Mouse (Mus musculus) brain, adult 2 months (tissue): ENCODE results near the gene Ncbp3.
A peak's percentile ranks its signal among the peaks of the same experiment; 100 is the strongest.
"Not testable (repeated sequence)": the region's sequence is repeated elsewhere in the genome, so short reads cannot be mapped to it uniquely, and the experiment has no call there.

Experiments used
- DNase-seq: peaks from one replicate; pipeline ENCODE4 v3.0.0; 2011; ENCODE audit warnings: low read depth, low spot score

Ncbp3 gene

DNA sequence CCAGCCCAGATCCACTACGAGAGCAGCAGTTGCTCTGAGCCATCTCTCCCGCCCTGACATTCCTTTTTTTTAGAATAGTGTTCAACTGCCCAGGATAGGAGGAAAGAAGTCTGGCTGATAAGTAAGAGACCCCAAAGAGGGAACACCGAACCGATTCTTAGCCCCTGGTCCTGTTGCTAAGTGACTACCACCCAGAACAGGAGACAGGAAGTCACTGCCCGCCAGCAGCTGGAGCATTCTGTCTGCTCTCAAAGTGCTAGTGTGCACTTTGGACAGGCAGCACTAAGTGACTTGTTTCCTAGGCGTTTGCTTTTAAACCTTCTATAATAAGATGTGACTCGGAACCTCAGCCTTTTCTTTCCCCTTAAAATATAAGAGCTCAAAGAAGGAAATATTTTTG, 37.8 kb downstream of the Ncbp3 start:
- DNase-seq: peak; percentile 40

DNA sequence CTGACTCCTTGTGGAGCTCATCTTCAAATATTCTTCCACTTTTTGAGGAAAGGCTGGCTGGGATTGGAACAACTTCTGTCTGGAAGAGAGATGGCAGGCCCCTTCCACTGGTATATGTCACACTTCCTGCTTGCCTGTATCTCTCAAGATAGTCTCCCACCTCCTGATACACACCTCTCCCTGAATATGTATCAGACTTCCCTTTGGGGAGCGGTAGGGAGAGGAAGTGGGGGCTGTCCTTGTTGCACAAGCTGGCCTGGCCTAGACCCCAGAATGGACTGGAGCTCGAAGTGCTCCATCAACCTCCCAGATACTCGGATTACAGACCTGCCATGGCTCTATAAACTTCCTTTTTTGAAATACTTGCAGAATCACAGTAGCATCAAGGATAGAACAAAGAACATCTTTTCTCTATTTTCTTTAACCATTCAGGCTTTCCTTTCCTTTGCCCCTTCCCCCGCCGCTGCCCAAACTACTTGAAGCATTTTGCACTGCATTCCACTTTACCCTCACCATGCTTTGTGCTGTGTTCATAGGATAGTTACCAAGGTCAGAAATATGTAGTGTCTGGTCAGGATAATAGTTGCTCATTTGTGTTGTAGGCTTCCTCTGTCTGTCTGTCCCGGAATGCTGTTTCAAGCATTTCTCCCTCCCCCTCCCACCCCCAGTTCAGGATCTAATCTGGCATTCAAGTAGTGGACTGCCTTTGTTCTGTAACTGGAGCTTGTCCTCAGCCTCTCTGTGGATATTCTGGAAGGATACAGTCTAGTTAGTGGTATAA, 40.3 kb downstream of the Ncbp3 start:
- no peak for DNase-seq

DNA sequence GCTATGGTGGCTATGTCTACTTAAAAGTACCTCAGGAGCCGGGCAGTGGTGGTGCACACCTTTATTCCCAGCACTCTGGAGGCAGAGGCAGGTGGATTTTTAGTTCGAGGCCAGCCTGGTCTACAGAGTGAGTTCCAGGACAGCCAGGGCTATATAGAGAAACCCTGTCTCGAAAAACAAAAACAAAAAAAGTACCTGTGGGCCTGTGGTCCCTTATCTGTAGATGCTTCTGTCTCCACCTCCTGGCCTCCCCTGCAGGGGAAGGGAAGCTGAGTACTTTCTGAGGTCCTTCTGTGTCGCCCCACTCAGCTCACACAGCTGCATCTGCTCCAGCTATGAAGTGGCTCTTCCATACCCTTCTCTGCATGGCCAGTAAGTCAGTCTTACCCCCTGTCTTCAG, 42.7 kb downstream of the Ncbp3 start, which contains the start of gene Itgae:
Gene Itgae (plus strand): TSS at position 301 of the 400 bp plus-strand sequence.
- no peak for DNase-seq

DNA sequence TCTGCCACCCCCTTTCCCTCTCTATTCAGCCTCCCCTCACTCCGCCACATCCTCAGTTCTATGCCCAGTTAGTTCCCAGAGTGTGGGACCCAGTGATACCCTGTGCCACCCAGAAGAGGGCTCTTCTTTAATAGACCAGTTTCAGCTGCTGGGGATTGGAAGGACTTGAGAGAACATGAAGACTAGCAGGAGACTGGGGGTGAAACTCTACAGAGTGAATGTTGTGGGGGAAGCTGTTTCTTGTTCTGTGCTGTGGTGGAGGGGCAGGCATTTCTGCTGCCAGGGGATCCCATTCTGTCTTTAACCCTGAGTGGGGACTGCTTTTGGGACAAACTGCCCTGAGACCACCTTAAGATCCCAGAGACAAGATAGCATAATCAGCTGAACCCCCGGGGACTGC, 43.2 kb downstream of the Ncbp3 start:
- no peak for DNase-seq

DNA sequence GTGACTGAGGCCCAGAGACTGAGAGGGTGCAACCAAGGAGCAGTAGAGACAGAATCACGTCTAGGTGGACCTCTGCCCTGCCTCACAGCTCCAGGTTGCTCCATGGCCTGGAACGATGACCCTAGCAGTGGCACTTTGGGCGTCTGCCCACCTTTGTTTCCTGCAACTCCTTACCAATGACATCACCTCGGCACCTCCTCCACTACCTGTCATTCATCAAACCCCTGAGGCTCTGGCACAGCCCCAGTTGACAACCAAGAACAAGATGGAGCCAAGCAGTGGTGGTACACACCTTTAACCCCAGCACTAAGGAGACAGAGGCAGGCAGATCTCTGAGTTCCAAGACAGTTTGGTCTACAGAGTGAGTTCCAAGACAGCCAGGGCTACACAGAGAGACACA, 44.5 kb downstream of the Ncbp3 start:
- no peak for DNase-seq

DNA sequence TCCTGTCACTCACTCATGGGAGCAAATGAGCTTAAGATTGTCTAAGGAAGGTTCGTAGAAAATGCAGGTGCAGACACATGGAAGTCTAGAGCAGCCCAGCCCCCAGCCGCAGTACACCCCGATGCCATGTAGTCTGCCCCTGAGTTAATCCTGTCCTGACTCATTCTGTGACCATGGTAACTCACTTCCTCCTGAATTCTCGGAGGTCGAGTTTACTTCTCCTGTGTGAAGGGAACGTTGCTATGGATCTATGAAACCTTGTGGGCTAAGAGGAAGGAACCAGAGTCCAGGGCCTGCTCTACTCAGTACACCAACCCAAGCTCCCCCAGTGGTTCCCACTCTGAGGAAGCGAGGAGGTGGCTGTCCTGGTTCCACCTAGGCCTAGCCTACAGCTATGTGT, 45.3 kb downstream of the Ncbp3 start:
- no peak for DNase-seq

DNA sequence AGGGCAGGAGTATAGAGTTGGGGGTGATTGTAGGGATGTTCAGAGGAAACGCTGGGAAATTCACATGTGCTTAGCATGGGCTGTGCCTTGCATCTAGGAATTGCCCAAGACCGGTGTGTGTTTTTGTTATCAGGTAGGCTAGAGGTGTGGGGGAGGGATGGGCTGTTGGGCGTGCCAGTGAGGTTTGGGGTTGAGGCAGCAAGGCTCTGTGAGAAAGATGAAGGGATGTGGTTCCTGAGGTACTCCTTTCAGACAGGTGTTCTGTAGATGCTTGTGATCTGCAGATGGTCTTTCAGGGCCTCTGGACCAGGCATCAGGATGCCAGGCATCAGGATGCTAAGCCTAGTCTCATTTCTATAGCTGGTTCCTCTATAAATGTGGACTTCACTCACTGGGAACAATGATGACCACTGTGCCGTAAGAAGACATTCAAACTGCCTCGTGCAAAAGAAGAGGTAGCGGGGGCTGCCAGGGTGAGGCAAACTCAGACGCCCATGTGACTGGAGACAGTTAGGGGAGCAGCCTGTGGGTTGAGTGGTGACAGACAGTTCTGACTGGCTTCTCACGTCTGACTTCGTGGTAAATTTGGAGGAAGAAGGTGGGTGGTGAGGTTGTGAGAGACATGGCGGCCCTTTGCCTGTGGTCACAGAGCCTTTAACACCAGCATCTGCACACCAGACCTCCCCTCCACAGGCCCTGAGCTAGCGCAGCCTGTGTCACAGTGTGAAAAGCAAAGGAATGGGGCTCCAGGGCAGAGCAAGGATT, 46.8 kb downstream of the Ncbp3 start:
- DNase-seq: no peak

DNA sequence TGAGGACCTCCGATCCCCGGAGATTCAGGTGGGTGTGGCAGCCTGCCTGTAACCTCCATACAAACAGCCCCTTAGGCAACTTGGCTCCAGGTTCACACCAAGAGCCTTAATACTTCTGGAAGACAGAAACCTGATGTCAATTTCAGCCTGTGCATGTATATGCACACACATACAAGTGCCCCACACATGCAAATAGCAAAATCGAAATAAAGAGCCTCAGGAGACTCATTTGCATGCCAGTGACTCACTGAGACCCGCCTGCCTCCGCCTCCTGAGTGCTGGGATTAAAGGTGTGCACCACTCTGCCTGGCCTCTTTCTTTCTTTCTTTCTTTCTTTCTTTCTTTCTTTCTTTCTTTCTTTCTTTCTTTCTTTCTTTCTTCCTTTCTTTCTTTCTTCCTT, 51.3 kb downstream of the Ncbp3 start:
- no peak for DNase-seq

DNA sequence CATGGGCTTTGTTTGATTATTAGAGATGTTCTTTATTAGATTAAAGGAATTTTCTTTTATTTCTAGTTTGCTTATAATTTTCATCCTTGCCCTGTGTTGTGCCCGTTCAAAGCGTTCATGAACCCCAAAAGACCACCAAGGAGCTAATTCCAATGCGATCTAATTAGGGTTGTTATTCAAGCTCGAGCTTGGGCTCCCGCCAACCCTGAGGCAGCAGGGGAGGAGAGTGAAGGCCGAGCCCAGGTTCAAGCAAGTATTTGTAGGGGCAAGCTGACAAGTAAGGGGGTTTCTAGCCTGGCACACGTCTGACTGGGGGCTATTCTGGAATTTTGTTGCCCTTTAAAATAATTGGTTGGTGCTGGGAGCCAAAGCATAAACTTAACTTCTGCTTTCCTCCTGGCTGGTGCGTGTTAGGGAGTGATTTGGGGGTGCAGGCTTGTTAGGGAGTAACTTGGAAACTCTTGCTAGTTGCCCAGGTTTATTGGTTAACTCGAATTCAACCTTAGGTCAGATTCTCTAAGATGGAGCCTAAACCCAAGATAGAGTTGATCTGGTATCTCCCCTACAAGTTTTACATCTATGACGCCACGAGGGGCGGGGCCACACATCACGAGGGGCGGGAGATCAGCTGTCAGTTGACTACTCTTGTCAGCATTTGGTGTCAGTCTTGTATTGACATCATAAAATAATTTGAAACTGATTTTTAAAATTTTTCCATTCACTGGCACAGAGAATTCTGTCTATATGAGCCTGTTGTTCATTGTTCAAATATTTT, 52.6 kb downstream of the Ncbp3 start:
- DNase-seq: no peak

DNA sequence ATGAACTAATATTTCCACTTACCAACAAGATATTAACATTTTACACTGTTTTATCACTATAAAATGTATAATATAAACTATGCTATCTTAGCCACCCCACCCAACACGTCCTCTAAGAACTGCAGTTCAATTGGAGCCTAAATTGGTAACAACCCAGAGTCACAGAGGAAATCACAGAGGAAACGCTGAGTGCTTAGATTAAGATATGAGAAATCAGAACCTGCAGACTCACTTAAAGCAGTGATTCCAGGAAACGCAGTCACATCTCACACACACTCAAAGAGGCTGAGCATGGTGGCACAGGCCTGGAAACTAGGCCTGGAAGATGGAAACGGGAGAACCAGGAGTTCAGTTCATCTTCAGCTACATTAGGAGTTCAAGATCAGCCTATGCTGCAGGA, 53.7 kb downstream of the Ncbp3 start:
- DNase-seq: no peak

DNA sequence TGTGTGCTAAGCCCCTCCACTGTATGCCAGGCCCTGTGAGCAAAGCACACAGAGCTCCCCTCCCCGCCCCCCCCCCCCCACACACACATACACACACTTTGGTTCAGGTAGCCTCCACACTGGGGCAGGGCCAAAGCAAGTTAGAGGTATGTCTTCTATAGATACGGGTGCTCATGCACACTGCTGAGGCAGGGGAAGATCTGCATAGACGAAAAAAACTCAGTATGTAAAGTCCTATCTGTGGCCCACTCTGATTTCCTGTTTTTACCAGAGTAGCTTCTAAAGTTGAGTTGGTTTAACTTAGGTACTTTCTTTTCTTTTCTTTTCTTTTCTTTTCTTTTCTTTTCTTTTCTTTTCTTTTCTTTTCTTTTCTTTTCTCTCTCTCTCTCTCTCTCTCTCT, 57.7 kb downstream of the Ncbp3 start:
- DNase-seq: no peak

DNA sequence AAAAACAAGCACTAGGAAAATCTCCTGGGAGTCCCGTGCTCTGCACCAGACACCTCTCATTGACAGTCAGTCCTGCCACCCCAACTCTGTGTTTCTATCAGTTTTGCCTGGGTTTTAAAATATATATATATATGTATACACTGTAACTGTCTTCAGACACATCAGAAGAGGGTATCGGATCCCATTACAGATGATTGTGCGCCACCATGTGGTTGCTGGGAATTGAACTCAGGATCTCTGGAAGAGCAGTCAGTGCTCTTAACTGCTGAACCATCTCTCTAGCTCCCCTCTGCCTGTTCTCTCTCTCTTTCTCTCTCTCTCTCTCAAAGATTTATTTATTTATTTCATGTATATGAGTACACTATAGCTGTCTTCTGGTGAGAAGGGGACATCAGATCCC, 59.8 kb downstream of the Ncbp3 start:
- DNase-seq: not testable (repeated sequence)

DNA sequence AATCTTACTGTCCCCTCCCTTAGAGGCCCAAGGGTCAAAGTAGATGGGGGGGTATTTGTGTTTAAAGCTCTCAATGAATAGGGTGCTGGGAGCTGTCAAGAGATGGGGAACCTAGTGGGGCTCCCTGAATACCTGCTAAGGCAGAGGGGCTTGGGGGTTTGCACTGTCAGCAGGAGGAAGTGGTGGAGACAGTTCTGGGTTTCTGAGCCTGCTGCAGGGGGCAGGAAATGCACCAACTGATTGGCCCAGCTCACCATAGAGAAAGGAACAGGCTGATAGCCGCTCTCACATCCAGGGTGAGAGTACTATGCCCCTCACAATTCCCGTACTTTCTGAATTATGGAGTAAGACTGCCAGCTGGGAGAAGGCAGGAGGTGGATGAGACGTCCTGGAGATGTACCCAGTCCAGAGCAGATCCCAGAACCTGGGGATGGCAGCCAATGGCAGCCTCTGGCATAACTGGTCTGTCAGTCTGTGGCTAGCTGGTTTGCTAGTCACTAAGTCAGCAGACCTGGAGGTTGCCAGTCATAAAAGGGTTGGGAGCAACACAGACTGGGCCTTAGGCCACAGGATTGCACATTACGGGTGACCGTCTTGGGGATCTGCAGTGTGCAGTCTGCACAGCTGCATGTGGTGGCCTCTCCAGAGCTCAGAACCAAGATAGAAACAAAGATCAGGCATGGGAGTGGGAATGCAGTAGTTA, 60.8 kb downstream of the Ncbp3 start:
- DNase-seq: peak; percentile 29

DNA sequence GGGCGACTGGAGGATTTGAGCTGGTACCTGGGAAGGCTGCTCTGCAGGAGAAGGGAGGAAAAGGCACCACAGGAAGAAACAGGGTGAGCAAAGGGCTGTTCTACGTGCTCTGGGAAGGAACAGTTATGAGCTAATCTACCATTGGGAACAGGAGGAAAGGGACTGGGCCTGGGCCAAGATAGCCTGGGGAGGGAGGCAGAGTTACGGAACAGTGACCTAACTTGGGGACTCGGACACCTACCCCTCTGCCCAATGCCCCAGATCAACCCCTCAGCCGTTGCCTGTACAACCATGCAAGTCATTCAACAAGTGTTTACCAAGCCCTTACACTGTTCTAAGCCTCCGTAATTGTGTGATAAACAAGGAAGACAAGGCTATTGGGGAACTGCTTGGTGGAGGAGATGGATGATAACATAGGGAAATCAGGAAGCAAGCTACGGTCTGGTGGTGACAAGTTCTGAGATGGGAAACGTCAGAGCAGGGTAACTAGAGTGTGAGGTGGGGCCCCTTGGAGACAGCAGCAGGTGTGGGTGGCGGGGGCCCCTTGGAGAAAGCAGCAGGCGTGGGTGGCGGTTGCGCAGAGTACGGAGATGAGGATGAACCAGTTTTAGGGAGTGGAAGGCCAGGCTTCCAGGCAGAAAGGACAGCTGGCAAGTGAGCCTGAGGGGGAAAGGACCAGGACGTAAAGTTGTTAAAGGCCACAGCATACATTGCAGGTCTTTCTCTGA, 61.5 kb downstream of the Ncbp3 start:
- no peak for DNase-seq

DNA sequence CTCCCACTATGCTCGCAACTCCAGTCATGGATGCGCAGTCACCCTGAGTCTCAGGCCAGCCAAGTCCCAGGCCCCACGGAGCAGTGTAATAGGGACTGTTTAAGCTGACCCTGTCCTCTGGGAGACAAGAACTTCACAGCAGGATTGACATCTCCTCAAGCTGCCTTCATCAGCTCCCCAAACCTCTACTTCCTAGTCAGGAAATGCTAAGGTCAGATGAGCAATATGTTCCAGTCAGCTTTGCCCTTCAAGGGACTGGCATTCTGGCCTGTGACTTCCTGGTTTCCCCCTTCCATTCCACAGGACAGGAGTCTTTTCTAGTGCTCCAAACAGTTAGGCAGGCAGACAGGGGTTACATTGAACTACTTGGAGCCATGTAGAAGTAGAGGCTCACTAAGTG, 62.4 kb downstream of the Ncbp3 start:
- DNase-seq: no peak

DNA sequence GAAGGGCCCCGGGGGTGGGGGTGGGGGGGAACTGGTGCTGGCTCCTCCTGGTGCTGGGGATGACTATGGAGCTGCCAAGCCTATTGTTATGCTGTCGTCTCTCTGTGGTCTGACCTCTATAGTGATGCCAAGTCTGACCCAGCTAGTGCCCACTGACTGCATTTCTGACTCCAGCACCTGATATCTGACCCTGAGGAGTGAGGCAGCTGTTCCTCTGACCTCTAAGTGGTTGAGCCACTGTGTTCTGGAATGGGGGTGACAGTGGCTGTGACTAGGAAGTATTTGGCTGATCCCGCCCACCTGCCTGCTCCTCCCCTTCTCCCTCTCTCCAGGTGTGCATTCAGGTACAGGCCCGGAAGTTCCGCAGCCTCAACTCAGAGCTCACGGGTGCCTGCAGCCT, 63.8 kb downstream of the Ncbp3 start:
- no peak for DNase-seq

DNA sequence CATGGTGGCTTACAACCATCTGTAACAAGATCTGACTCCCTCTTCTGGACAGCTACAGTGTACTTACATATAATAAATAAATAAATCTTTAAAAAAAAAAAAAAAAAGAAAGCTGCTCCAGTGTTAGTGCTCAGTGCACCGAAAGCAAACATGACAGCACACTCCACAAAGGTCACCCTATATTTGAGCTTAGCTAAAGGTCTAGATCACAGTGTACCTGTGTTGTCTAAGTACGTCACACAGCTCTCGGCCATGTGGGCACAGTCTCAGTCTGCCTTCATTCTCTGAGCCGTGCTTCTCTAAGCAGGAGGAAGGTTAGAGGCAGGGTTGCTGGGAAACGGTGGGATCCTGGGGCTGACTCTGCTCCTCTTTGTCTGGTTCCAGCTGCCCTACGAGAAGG, 78.9 kb downstream of the Ncbp3 start:
- no peak for DNase-seq

DNA sequence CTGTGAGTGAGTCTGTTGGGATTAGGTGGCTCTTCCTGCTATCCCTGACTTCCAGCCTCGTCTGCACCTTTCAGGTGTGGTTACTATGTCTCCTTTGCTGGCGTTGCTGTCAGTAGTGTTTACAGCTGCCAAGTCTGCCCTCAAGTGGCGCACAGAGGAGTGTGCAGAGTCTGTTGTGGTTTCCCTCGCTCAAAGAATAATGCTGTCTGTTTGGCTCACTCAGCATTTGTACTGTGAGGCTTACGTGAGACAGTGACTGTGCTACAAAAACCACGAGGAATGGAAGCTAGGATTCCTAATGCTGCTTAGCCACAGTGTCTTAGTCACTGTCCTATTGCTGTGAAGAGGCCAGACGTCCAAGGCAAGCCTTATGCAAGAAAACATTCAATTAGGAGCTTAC, 83.4 kb downstream of the Ncbp3 start:
- DNase-seq: peak; percentile 63

DNA sequence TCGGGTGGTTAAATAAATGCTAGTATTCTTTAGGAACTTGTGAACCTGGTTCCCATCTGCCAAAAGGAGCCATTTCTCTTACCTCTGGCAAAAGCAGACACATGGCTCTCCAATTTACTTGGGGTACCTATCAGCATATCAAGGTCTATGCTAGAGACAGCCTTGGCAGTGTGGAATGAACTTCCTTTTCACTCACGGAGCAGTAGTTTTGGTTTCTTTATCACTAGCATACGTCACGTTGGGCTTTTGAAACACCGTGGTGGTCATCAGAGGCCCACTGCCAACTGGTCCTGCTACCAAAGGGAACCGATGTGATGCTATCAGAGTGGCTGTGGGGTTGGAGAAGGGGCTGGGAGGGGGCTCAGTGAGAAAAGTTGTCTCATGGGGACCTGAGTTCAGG, 85.4 kb downstream of the Ncbp3 start:
- no peak for DNase-seq

DNA sequence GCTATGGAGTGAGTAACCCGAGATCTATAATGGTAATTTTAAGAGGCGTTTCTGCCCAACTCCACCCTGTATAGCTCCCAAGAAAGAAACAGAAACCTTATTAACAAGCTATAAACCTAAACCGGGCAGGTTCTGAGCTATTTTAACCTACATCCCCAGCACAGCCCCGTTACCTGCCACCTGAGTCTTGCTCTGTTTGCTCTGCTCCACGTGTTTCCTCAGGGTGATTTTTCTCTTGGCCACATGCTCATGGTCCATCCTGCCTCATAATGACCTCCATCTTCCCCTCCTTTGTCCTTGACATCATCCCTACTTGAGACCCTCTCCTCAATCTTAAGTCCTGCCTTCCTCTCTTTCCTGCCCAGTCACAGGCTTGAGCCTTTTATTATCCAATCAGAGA, 86.6 kb downstream of the Ncbp3 start:
- DNase-seq: no peak

DNA sequence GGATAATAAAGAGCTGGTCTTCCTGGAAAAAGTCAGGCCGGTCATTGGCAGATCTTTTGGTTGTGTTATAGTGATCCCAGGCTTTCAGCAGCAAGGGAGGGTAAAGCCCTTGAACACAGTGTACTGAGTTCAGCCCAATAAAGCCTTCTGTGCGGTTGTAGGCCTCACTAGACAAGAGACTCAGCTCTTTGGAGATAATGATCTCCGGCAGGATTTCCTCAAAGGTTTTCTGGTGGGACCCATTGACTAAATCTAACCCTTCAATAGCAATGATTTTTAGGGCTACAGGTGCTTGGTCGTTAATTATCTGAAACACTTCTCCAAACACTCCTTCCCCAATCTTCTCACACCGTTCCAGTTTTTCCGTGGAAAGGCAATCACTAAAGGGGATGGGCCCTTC, 89.0 kb downstream of the Ncbp3 start:
- DNase-seq: no peak
